Comparison of ENCODE assay signal across 7 mouse cellular contexts in the genomic region with DNA sequence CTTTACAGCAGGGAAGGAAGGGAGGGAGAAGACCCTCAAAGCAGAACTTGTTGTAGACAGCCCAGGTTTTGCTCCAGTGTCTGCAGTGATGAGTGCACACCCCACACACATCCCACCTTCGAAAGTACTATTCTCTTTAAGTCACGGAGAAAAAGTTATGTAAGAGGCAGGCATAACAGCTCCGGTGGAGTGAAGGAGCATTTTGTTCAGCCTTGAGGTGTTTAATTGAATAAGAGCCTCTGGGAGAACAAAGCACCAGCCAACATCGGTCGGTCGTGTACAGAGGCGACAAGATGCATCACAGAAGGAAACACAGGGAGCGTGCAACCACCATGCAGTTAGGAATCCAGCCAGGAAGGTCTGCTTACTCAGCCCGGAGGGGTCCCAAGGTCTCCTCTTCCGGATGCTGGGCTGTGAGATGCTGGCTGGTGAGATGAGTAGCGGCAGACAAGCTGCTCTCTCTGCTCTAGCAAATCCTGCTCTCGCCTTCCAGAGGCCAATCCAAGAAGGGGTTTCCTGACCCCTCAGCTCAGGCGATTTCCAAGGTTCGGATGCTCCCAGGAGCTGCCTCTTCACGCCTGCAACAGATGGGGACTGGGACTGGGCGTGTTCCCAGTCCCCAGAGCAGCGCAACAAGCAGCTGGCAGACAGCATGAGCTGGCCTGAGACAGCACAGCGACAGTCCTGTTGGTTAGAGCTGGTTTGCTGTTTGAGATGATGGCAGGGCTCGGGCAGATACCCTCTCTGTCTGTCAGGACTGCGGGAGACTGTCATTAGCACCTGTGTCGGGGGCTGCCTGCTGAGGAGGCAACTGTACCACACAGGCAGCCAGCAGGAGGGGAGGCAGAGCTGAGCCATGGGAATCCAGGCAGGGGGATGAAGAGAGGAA. TPM values are rescaled to one million over a fixed set of nuclear protein-coding genes. Genes with fewer than 3 reads are reported as not detected.
DNase-seq lines count a peak whose midpoint lies in the region; ATAC-seq and TF ChIP-seq lines count a peak whose summit lies in the region.

No protein-coding gene starts in this region.

- H3K27me3 ChIP-seq in embryonic facial prominence, embryonic 11.5 days (ENCODE audit: control insufficient read depth, insufficient read depth, low read length), result no peaks in the 10 kb centered on the region
- no peaks in the 10 kb centered on the region for H3K27me3 ChIP-seq in hindbrain, embryonic 16.5 days (replicated peaks; ENCODE audit: control insufficient read depth, insufficient read depth, low read length)
- no peaks in the 10 kb centered on the region for H3K27me3 ChIP-seq in midbrain, embryonic 14.5 days (ENCODE audit: control insufficient read depth, insufficient read depth, low read length)

- no peak for TF ChIP-seq CTCF in lung, adult 2 months (IDR thresholded peaks at IDR 0.05; ENCODE audit: insufficient read depth, low read length)

- H3K4me2 ChIP-seq in embryonic facial prominence, embryonic 11.5 days (ENCODE audit: low read depth, low read length), result peak overlapping the region; percentile 15; the same call in 1 of the 2 replicates
- peak overlapping the region; percentile 33 for H3K4me2 ChIP-seq in hindbrain, embryonic 16.5 days (ENCODE audit: low read length)
- peak overlapping the region; percentile 31 for H3K4me2 ChIP-seq in midbrain, embryonic 14.5 days (ENCODE audit: low read length)

- DNase-seq in lung, postnatal 10 days, result peak; percentile 39
- DNase-seq in lung, adult 2 months, result no peak
- DNase-seq in embryonic facial prominence, embryonic 11.5 days (ENCODE audit: low spot score), result peak; percentile 17
- peak; percentile 41 for DNase-seq in midbrain, embryonic 14.5 days
- DNase-seq in c-Kit-positive CD71-positive TER-119-positive erythroid progenitor cells, embryonic 14.5 days (ENCODE audit: low spot score), result no peak

- no peak for ATAC-seq in embryonic facial prominence, embryonic 11.5 days (replicated peaks; ENCODE audit: insufficient number of reproducible peaks, low FRiP score, low TSS enrichment, low read depth)
- peak; percentile 73 for ATAC-seq in hindbrain, embryonic 16.5 days
- ATAC-seq in midbrain, embryonic 14.5 days (ENCODE audit: low FRiP score, low TSS enrichment), result 0 out of 2 replicates have a peak, but pooled peaks have one; percentile 11
- no peak for ATAC-seq in monocyte, adult 5-6 weeks (replicated peaks; ENCODE audit: insufficient number of reproducible peaks, low FRiP score, low TSS enrichment, poor library complexity, severe bottlenecking)

- H3K36me3 ChIP-seq in embryonic facial prominence, embryonic 11.5 days (replicated peaks; ENCODE audit: control insufficient read depth, insufficient read depth, low read depth, low read length), result no peaks in the 10 kb centered on the region
- H3K36me3 ChIP-seq in hindbrain, embryonic 16.5 days (ENCODE audit: control insufficient read depth, insufficient read depth, low read length), result no peaks in the 10 kb centered on the region
- H3K36me3 ChIP-seq in midbrain, embryonic 14.5 days (ENCODE audit: control insufficient read depth, insufficient read depth, low read length), result no peaks in the 10 kb centered on the region

- TF ChIP-seq POLR2A in lung, adult 2 months (IDR thresholded peaks at IDR 0.05; ENCODE audit: borderline replicate concordance, extremely low read depth, low read depth, low read length), result no peak

- 35% methylated on average over 21 of the region's 21 CpGs for WGBS in lung, adult 2 months
- WGBS in embryonic facial prominence, embryonic 11.5 days, result 21% methylated on average over 21 of the region's 21 CpGs
- WGBS in hindbrain, embryonic 16.5 days, result 11% methylated on average over 21 of the region's 21 CpGs
- WGBS in midbrain, embryonic 14.5 days, result 21% methylated on average over 21 of the region's 21 CpGs

- no peak overlapping the region for H3K27ac ChIP-seq in embryonic facial prominence, embryonic 11.5 days (replicated peaks; ENCODE audit: low read depth, low read length)
- H3K27ac ChIP-seq in hindbrain, embryonic 16.5 days (ENCODE audit: low read depth, low read length), result peak overlapping the region; percentile 4; the same call in 1 of the 2 replicates
- H3K27ac ChIP-seq in midbrain, embryonic 14.5 days (replicated peaks; ENCODE audit: low read depth, low read length), result no peak overlapping the region

- H3K9ac ChIP-seq in embryonic facial prominence, embryonic 11.5 days (replicated peaks; ENCODE audit: low read length), result 0 out of 2 replicates have a peak overlapping the region, but pooled peaks have one; percentile 23
- H3K9ac ChIP-seq in hindbrain, embryonic 16.5 days (ENCODE audit: low read depth, low read length), result peak overlapping the region; percentile 54
- H3K9ac ChIP-seq in midbrain, embryonic 14.5 days (replicated peaks; ENCODE audit: low read length), result peak overlapping the region; percentile 21; the same call in 1 of the 2 replicates

- peaks cover 20% of the 10 kb centered on the region for H3K4me1 ChIP-seq in lung, adult 2 months (ENCODE audit: control insufficient read depth, insufficient read depth, low read length)
- peaks cover 3% of the 10 kb centered on the region for H3K4me1 ChIP-seq in embryonic facial prominence, embryonic 11.5 days (ENCODE audit: control insufficient read depth, insufficient read depth, low read length)
- peaks cover 21% of the 10 kb centered on the region for H3K4me1 ChIP-seq in hindbrain, embryonic 16.5 days (ENCODE audit: control insufficient read depth, insufficient read depth, low read depth, low read length)
- peaks cover 11% of the 10 kb centered on the region for H3K4me1 ChIP-seq in midbrain, embryonic 14.5 days (ENCODE audit: control insufficient read depth, insufficient read depth, low read length)

- H3K4me3 ChIP-seq in lung, adult 2 months (replicated peaks; ENCODE audit: extremely low read depth, low read depth, low read length), result no peak overlapping the region
- H3K4me3 ChIP-seq in embryonic facial prominence, embryonic 11.5 days (ENCODE audit: low read depth, low read length), result no peak overlapping the region
- no peak overlapping the region for H3K4me3 ChIP-seq in hindbrain, embryonic 16.5 days (ENCODE audit: low read length)
- no peak overlapping the region for H3K4me3 ChIP-seq in midbrain, embryonic 14.5 days (replicated peaks; ENCODE audit: low read depth, low read length)

- H3K9me3 ChIP-seq in embryonic facial prominence, embryonic 11.5 days (replicated peaks; ENCODE audit: control insufficient read depth, low read length), result no peaks in the 10 kb centered on the region
- no peaks in the 10 kb centered on the region for H3K9me3 ChIP-seq in hindbrain, embryonic 16.5 days (ENCODE audit: control insufficient read depth, low read length)
- H3K9me3 ChIP-seq in midbrain, embryonic 14.5 days (ENCODE audit: control insufficient read depth, low read length), result no peaks in the 10 kb centered on the region

RNA-seq across cellular contexts. Expression of gene Prkag2, which starts 41.3 kb away (rescaled TPM):
- polyA plus RNA-seq in lung, adult 2 months (2012; rRNA removed), result 10.9 and 18.0 TPM in 2 replicates
- polyA plus RNA-seq in embryonic facial prominence, embryonic 11.5 days (2014; fragmentation: Nextera tagmentation; extraction: Ambion mirVana), result 41.2 TPM in 2 replicates
- 96.6 and 111 TPM in 2 replicates for polyA plus RNA-seq in hindbrain, embryonic 16.5 days (2015; fragmentation: Nextera tagmentation; extraction: Ambion mirVana)
- polyA plus RNA-seq in midbrain, embryonic 14.5 days (2014; fragmentation: Nextera tagmentation; extraction: Ambion mirVana), result 97.6 and 103 TPM in 2 replicates
- total RNA-seq in monocyte, adult 5-6 weeks (2017), result 38.4 to 61.0 TPM (median 57.7 TPM) in 3 replicates

Comparison
In these comparisons a context has a peak if more than half of its experiments do, and no peak if none do; other contexts are left out.
1. DNase-seq: peak in lung, postnatal 10 days (single experiment), embryonic facial prominence, embryonic 11.5 days (single experiment) and midbrain, embryonic 14.5 days (single experiment); none in lung, adult 2 months (single experiment) and c-Kit-positive CD71-positive TER-119-positive erythroid progenitor cells, embryonic 14.5 days (single experiment).
2. ATAC-seq: peak in hindbrain, embryonic 16.5 days (single experiment) and midbrain, embryonic 14.5 days (single experiment); none in embryonic facial prominence, embryonic 11.5 days (single experiment) and monocyte, adult 5-6 weeks (single experiment).
3. Peak in every context shown above with its lines, with median percentiles within 50 percentile points of each other: H3K4me2 ChIP-seq and H3K9ac ChIP-seq.